Mouse (Mus musculus) layer of hippocampus, postnatal 10 days (tissue): ENCODE measurements around the gene Spata6. TPM values are rescaled to one million over a fixed set of nuclear protein-coding genes. Genes with fewer than 3 reads are reported as not detected.

Source experiments
- DNase-seq, 2 experiments: peaks; one replicate each; pipeline ENCODE4 v3.0.0; 2021; ENCODE audit warnings: low spot score in 2 of 2
- long read RNA-seq: library from polyadenylated mRNA; stranded (forward); transcript quantifications from one replicate; pipeline ENCODE4 v2.0.0, GENCODE M21; 2023
- total RNA-seq, 2 experiments: library from RNA; stranded (reverse); gene quantifications; 2 replicates each; pipeline ENCODE4 v1.2.3; 2021

The Spata6 gene
- 1 to 10 TPM; 6.2 to 8.3 TPM for total RNA-seq
- long read RNA-seq, partial matches to known transcripts: 0 of 4 reads
- long read RNA-seq, other reads (novel, unspliced or antisense): 1 of 4 reads

DNA sequence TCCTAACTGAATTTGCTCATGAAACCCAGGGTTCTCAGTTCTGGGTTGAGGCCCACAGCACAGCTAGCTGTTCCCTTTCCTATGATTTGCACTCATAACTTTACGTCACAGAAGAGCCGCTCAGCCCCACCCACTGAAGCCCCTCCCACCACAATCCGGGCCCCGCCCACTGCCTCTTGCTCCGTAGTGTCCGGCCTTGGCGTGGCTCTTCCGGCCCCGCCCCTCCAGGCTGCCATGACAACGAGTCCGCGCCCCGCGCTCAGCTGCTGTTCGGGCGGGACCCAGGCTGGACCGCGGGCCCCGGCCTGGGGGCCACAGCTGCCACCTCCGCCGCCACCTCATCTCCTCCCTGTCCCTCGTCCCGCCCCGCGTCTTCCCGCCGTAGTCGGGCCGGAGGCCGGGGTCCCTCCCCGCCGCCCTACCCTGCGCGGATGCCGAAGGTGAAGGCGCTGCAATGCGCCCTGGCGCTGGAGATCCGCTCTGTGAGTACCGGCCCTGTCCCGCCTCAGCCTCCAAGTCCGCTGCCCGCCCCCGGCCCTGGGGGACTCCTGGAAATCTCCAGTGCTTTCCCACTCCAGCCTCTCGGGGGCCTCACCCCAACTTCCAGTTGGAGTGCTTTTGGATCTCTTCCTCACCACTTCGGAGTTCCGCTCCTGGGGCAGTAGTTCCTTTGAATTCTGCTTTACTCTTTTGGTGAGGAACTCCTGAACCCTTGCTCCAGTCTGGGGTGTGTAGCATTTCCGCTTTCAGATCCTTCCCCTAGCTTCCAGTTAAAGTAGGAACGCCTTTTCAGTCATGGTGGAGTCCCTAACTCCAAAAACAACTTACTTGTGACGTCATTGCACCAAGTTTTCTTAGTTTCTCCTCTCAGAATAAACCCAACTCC is at the start of gene Spata6:
Gene Spata6 (plus strand): TSS at position 209 of the 886 bp plus-strand sequence.
- DNase-seq: peak; percentile 58 to 69

GRCm38 (mm10) chr4:111670566-111671421 is 49.0 kb upstream of the Spata6 start:
- DNase-seq: no peak

GRCm38 (mm10) chr4:111671440-111671839 is 48.3 kb upstream of the Spata6 start:
- DNase-seq: no peak

DNA sequence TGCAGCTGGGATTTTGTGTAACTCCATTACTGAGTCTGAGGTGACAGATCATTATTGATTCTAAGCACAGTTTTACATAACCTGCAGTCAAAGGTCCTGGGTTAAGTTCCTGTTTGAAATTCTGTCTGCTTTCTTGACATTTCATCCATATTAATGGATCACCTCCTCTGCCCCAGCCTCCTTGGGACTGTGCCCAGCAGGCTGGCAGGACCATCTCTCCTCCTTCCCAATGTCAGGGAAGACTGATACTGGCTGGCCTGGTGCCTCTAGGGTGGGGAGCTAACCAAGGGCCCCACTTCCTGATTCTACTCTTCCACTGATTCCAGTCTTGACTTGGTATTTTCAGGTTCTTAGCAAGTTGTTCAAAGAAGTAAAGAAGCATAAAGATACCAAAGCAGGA is 45.9 kb upstream of the Spata6 start:
- no peak for DNase-seq

- DNase-seq: no peak
Measured at GRCm38 (mm10) chr4:111681926-111682325, 37.9 kb upstream of the Spata6 start.

DNA sequence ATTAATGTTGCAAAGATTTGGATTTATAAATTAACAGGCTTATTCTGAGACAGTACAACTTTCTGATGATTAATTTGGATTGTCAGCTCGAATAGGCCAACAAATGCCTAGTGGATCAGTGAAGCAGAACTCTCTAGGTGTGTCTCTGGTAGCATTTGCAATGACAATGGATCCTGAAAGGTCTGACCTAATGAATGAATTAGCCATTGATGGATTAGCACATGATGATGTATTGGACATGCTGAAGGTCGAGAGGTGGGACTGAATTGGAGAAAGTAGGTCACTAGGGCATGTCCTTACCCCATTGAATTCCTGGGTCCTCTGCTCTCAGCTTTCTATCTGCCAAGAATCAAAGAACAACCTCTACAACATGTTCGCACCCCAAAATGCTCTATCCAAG is 37.0 kb upstream of the Spata6 start:
- DNase-seq: no peak

DNA sequence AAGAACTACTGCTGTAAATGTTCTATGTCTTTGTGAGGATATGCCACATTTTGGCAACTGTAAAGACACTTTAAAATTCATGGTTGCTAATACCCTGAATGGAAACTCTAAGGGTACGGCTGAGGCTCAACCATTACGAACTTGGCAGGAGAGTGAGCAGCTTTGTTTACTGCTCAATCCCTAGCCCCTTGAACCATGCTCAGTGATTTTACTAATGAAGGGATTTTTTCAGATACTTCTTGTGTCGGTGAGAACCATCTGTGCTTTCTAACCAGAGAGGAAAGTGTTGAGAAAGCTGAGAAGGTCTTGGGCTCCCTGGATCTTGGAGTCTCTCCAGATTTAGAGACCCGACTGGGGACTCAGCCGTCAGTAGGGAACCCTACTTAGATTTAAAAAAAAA is 35.9 kb upstream of the Spata6 start:
- no peak for DNase-seq

- no peak for DNase-seq
Measured at GRCm38 (mm10) chr4:111685951-111686350, 33.8 kb upstream of the Spata6 start.

GRCm38 (mm10) chr4:111686951-111687350 is 32.8 kb upstream of the Spata6 start:
- DNase-seq: peak; percentile 41 to 65

DNA sequence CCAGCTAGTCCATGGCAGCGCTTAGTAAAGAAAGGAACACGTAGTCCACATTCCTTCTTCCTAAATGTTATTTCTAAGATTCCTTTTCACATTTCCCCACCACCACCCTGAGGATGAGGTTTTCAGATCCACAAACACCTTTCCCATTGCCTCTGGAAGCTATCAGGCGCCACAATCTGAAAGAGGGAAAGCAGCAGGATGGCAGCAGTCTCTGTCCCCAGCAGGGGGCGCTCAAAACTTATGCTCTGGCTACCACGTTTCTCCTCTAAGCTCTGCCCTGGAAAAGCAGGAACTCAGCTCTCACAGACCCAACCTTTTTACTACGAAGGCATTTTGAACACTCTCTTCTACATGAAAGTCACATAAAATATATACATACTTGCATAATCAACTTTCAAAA is 32.2 kb upstream of the Spata6 start:
- peak; percentile 82 to 87 for DNase-seq

DNA sequence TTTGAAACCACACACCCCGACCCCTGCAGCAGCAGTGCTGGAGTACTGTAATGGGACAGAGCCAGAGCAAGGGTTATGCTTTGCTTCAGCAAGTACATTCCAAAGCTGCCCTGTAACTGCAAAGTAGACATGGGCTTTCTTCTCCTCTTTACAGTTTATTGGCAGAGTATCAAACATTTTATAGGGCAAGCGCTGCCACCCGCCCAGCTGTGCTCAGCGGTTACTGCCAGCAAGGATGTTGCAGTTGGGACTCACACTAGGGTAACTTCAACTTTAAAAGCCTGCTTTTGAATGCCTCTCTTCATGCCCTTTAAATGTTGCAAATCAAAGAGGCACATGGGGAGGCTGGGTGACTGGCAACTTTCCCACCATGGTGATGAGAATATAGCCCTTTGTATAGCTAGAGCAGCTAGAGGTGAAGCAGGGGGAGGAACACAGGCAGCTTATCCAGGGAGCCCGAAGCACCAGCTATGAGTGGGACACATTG is 28.7 kb upstream of the Spata6 start:
- DNase-seq: no peak

DNA sequence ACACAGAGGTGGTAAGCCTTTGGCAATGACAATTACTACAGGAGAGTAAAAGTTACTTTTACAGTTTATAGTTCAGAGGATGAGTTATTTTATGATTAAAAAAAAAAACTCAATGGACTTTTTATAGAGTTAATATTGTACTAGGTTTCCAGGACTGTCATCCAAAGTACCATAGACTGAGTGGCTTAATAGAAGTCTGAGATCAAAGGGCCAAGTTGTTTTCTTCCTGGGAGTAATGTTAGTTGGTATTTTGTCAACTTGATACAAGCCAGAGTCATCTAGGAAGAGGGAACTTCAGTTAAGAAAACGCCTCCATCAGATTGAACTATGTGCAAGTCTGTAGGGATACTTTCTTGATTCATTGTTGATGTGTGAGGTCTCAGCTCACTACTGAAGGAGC is 18.4 kb upstream of the Spata6 start:
- DNase-seq: no peak

GRCm38 (mm10) chr4:111704126-111704525 is 15.7 kb upstream of the Spata6 start:
- DNase-seq: no peak

DNA sequence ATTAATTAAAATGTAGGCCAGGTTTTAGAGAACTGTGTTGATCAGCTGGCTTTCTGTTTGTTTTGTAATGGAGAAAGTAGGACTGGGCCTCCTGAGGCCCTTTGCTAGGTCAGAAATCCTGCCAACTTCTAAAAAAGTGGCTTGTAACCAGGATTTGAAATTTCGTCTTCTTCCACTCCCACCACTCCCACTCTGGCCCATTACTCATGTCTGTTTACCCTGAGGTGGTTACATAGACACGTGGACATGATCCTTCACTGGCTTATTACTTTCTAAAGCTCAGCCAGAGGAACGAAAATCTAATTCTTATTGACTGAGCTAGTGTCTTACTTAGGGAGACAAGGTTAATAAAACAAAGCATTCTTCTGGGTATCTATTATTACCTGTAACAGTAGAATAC is 14.8 kb upstream of the Spata6 start:
- no peak for DNase-seq

DNA sequence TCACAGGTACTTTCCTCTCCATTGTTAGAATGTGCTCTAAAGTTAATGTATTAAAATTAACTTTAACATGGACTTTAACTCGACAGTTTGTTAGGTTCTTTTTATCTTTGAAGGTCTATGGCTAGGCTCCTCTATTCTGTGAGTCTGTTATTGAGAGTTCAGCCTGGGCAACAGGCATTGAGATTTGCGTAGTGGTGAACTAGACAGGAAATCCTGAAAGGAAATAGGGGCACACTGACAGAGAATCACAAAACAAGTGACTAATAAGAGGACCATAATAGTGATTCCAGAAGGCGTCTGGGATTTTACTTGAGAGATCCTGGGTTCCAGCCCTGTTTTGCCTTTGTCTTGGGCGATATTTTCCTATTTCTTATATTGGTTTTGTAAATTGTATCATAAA is 488 bp upstream of the Spata6 start:
- no peak for DNase-seq

DNA sequence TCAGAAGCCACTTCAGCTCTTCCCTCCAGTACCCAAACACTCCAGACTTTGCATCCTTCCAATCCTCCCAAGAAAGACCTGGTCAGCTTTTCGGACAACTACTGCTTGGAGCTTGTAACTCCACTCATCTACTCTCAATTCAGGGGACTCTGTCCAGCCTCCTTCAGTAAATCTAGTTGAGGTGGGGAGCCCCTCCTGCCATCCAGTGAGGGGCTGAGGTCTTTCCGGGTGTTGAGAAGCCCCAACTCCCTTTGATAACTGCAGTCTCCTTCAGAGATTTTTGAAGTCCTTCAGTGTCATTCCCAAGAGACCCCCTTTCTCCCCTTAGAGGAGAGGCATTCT is 849 bp downstream of the Spata6 start:
- no peak for DNase-seq

DNA sequence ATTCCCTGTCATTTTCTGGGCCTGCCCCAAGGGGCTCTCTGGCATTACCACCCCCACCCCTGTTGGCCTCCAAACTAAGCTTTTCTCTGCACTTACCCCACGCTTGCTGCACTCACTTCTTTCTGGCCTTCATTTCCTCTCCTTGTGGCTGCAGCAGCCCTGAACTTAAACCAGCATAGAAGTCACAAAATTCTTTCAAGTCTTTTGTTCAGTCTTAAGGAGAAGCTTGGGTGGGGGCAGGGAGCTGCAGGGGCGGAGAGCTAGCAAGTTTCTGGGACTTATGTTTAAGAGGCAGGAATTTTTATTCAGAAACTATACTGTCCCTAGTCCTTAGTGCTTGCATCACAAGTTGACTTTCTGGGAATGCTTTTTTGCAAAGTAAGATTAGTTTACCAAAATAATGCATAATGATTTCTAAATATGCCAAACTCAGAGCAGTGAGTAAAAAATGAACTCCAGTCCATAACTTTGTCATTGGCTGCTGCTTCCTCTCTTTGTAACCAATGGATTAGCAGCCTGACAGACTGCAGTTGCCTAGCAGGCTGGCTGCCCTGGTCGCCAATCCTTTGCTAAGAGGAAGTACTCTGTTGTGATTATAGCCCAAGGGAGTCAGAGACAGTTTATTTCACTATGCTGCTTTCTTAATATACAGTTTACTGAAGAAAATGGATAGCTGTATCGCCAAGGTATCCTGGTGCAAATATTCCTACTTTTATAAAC is 1.5 kb downstream of the Spata6 start:
- no peak for DNase-seq

GRCm38 (mm10) chr4:111737551-111737950 is 17.8 kb downstream of the Spata6 start:
- no peak for DNase-seq

DNA sequence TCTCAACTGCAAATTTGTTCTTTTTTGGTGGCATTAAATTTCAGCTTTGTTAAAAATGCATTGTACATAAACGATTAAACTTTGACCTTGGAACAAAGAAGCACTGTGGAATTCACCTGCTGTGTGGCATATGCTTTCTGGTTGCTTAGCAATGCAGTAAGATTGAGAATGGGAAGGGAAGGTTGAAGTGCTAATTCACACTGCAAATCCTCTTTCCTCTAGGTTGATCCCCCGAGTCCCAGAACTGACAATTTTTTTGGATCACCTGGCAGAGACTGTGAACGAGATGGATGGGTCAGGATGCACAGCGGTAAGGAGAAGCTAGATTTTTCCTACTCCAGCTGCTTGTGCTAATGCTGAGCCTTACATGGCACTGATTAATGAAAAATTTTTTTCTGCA is 60.7 kb downstream of the Spata6 start:
- no peak for DNase-seq

DNA sequence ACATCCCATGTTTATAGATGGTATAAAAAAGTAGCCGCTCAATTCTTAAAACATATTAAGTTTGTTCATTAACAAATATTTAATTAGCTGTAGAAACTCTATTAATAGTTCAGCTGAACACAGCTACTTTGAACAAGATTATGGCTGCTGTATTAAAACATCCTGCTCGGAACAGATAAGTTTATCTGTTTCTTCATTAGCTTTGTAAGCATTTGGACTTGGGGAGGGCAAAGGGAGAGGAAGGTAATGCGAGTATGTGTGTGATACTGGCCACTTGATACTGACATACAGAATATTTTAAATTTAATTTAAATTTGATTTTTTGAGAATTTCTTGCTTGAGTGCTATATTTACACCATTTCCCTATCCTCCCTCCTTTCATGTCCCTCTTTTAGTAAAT is 80.1 kb downstream of the Spata6 start:
- no peak for DNase-seq

DNA sequence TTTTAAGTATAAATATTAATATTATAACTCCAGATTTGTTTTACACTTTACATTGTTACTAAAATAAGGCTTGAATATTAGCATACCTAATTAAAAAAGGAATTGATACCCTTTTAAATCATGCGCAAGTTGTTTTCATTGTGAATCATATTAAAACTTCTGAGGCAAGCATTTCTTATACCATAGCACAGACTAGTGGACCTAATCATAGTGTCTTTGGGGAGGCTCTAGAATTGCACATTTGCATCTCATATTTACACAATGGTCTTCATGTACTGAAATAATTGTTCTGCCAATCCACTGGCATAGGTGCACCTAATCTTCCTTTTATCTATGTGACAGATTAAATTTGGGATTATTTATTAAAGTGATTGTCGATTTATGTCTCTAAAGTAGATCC is 83.4 kb downstream of the Spata6 start:
- no peak for DNase-seq
